Mouse (Mus musculus): ENCODE results near the gene Adamts17. TPM values are rescaled to one million over a fixed set of nuclear protein-coding genes. Genes with fewer than 3 reads are reported as not detected.

Adamts17 gene
- 1.8 and 1.9 TPM in 2 replicates for polyA plus RNA-seq (2012; rRNA removed)

DNA sequence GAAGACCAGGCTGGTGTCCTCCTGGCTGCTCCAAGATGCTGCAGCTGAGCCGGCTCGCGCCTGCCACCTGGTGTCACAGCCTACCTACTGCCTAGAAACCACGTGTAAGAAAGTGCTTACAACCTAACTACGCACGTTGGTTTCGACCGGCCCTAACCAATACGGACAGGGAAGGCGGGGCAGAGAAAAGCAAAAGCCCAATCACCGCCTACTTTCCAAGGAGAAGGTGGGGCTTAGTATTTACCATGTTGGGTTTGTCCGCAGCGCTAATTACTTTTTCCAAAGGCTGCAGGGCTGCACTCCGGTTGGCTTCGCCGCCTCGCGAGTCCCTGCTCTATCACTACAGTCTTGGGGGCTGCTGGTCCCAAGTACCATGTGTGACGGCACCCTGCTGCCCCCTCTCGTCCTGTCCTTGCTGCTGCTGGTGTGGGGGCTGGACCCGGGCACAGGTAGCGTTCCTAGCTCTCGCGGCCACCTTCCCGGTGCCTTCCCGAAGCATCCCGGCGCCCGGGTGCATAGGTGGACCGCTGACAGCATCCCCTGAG is at the start of gene Adamts17:
Adamts17 (plus strand) TSS at position 273 of the 545 bp plus-strand sequence.

Other genes with a start within 250 kb of the Adamts17 start
- 3.6 and 3.9 TPM in 2 replicates for gene Asb7, start 150.1 kb upstream of the Adamts17 start, polyA plus RNA-seq (2012; rRNA removed)
- gene Lins1, start 149.8 kb upstream of the Adamts17 start, polyA plus RNA-seq (2012; rRNA removed), result 8.8 and 9.4 TPM in 2 replicates
- 0.17 and 0.33 TPM in 2 replicates for gene Cers3, start 96.2 kb upstream of the Adamts17 start, polyA plus RNA-seq (2012; rRNA removed)